Mouse (Mus musculus) lung, postnatal 0 days (tissue): ENCODE data around the gene Gm20517.

Experiments
- CTCF ChIP-seq: IDR thresholded peaks from 2 replicates; pipeline ENCODE4 v1.5.1; 2016; ENCODE audit warnings: antibody characterized with exemption, mild to moderate bottlenecking
- EP300 ChIP-seq: IDR thresholded peaks from 2 replicates; pipeline ENCODE4 v1.6.1; 2016; ENCODE audit warnings: antibody characterized with exemption, mild to moderate bottlenecking, control low read depth

DNA sequence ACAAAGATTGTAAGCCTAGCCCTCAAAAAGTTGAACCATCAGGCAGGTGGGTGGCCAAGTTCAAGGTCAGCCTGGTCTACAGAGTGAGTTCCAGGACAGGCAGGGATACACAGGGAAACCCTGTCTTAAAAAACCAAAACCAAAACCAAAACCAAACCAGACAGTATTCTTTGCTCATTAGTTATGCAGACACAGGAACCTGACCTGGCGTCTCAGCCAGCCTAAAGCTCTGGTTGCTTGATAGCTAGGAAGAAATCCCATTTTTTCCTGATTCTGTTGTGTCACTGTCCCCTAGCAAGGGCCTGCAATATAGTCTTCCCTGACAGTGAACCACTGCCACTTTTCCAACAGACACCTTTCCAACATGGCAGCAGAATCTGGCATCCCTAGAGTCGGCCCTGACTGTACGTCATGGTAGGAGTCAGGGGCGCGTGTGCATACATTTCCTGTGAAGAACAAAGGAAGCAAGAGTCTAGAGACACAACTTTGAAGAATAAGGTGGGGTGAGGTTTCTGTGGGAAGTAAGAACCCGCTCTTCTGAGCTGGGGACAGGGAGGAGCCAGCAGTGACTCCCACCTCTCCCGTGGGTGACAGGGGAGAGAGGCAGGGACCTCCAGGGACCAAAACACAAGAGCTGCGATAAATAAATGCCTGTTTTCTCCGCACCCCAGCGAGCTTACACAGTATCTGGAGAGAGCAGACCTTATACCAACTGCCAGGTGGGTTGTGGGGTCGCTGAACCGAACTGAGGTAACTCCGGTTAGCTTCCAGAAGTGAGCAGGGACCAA, 10.6 kb upstream of the Gm20517 start:
- TF ChIP-seq CTCF (no peak), EP300 (no peak)
